Mouse (Mus musculus): ENCODE measurements around the gene Zfhx3. TPM values are rescaled to one million over a fixed set of nuclear protein-coding genes. Genes with fewer than 3 reads are reported as not detected.

Gene Zfhx3
- polyA plus RNA-seq, 2 experiments: 14.4 to 26.1 TPM

DNA sequence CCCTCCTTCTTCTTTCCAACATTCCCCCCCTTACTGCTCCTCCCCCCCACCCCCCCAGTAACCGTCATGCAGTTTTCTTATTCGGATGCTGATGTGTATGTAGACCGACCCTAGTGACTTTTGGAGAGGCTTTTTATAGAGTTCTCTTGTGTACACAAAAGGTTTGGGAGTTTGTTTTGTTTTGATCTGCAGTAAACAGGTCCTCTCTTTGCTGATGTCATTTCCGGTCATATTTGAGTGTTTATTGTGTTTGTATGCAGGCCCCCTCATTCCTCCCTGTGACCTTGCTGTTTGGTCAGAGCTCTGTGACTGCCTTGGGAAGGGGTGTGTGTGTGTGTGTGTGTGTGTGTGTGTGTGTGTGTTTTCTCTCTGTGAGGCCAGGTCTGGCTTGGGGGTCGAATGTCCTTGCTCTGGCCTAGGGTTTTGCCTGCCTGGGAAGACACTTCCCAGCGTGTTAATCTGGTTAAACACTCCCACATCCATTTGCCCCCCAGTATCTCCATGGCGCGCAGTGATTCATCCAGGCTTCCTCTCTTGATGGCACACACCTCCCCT lies 766.5 kb downstream of the Zfhx3 start:
- H3K4me3 ChIP-seq (replicated peaks; ENCODE audit: low read length): 0 out of 2 replicates have a peak overlapping the region, but pooled peaks have one; percentile 2
- peak overlapping the region; percentile 97 for H3K27ac ChIP-seq (replicated peaks; ENCODE audit: low read depth, low read length)
- H3K9ac ChIP-seq (ENCODE audit: low read depth, low read length, severe bottlenecking): peak overlapping the region; percentile 100
- no peaks in the 10 kb centered on the region for H3K9me3 ChIP-seq (ENCODE audit: control insufficient read depth, low read length)
- peaks cover 71% of the 10 kb centered on the region for H3K4me1 ChIP-seq (ENCODE audit: control insufficient read depth, insufficient read depth, low read length)
- H3K4me2 ChIP-seq (replicated peaks; ENCODE audit: low read depth, low read length, severe bottlenecking): peak overlapping the region; percentile 62
- no peak for DNase-seq (ENCODE audit: low spot score)
- TF ChIP-seq POLR2A (IDR thresholded peaks at IDR 0.05; ENCODE audit: borderline replicate concordance, extremely low read depth, insufficient read depth, insufficient read length): no peak
- no peak for ATAC-seq (ENCODE audit: low FRiP score, low read depth)
- WGBS: 30% methylated on average over 8 of the region's 8 CpGs
- H3K27me3 ChIP-seq (ENCODE audit: control insufficient read depth, insufficient read depth, low read length): no peaks in the 10 kb centered on the region
- H3K36me3 ChIP-seq (ENCODE audit: control insufficient read depth, insufficient read depth, low read length): no peaks in the 10 kb centered on the region

- Histone ChIP-seq H3K4me2 (replicated peaks; ENCODE audit: low read depth, low read length, severe bottlenecking) (peak overlapping the region; percentile 62), H3K36me3 (ENCODE audit: control insufficient read depth, insufficient read depth, low read length) (no peaks in the 10 kb centered on the region), H3K4me1 (ENCODE audit: control insufficient read depth, insufficient read depth, low read length) (peaks cover 71% of the 10 kb centered on the region), H3K27ac (replicated peaks; ENCODE audit: low read depth, low read length) (peak overlapping the region; percentile 97; the same call in 1 of the 2 replicates), H3K9ac (ENCODE audit: low read depth, low read length, severe bottlenecking) (peak overlapping the region; percentile 36), H3K9me3 (ENCODE audit: control insufficient read depth, low read length) (no peaks in the 10 kb centered on the region), H3K4me3 (replicated peaks; ENCODE audit: low read length) (0 out of 2 replicates have a peak overlapping the region, but pooled peaks have one; percentile 2), H3K27me3 (ENCODE audit: control insufficient read depth, insufficient read depth, low read length) (no peaks in the 10 kb centered on the region)
- no peak for TF ChIP-seq POLR2A (IDR thresholded peaks at IDR 0.05; ENCODE audit: borderline replicate concordance, extremely low read depth, insufficient read depth, insufficient read length)
- 46% methylated on average over 2 of the region's 2 CpGs for WGBS
- ATAC-seq (ENCODE audit: low FRiP score, low read depth) (no peak), DNase-seq (ENCODE audit: low spot score) (no peak)
Observed at GRCm38 (mm10) chr8:108709441-108709840, 767.0 kb downstream of the Zfhx3 start.

DNA sequence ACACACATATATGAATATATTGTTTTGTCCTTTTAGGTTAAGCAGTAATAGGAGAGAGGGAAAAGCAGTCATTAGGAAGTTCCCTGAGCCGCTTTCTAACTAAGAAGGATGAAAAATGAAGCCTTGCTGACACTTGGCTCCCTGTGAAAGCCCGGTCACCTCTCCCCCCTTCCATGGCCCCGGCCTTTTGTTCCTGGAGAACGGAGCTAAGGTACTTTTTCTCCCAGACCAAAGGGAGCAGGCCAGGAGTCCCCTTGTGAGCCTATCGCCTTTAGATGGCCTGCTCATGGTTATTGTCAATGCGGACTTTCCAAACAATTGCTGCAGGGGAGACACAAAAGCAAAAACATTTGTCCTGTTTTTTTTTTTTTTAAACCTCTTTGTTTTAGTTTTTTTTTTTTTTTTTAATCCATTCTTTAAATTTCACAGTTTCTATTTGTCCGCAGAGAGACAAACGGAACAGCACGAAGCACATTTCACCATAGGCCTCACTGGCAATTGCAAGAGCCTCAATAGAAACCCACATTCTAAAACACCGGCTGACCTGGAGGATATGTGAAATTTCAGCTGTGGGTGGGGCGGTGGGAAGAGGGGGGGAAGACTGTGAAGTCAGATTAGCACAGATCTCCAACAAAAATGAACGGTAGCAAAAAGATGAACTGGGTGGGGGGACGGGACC lies 767.6 kb downstream of the Zfhx3 start:
- no peaks in the 10 kb centered on the region for H3K36me3 ChIP-seq (ENCODE audit: control insufficient read depth, insufficient read depth, low read length)
- no peaks in the 10 kb centered on the region for H3K9me3 ChIP-seq (ENCODE audit: control insufficient read depth, low read length)
- DNase-seq (ENCODE audit: low spot score) (no peak), ATAC-seq (ENCODE audit: low FRiP score, low read depth) (no peak)
- 0 out of 2 replicates have a peak overlapping the region, but pooled peaks have one; percentile 5 for H3K4me3 ChIP-seq (replicated peaks; ENCODE audit: low read length)
- WGBS: 39% methylated on average over 13 of the region's 13 CpGs
- H3K27ac ChIP-seq (replicated peaks; ENCODE audit: low read depth, low read length): peak overlapping the region; percentile 97
- H3K4me1 ChIP-seq (ENCODE audit: control insufficient read depth, insufficient read depth, low read length): peaks cover 71% of the 10 kb centered on the region
- H3K9ac ChIP-seq (ENCODE audit: low read depth, low read length, severe bottlenecking): peak overlapping the region; percentile 28; the same call in 1 of the 2 replicates
- no peaks in the 10 kb centered on the region for H3K27me3 ChIP-seq (ENCODE audit: control insufficient read depth, insufficient read depth, low read length)
- H3K4me2 ChIP-seq (replicated peaks; ENCODE audit: low read depth, low read length, severe bottlenecking): peak overlapping the region; percentile 92
- TF ChIP-seq POLR2A (IDR thresholded peaks at IDR 0.05; ENCODE audit: borderline replicate concordance, extremely low read depth, insufficient read depth, insufficient read length): no peak

- ATAC-seq (ENCODE audit: low FRiP score, low read depth) (no peak), DNase-seq (ENCODE audit: low spot score) (no peak)
- Histone ChIP-seq H3K27me3 (ENCODE audit: control insufficient read depth, insufficient read depth, low read length) (no peaks in the 10 kb centered on the region), H3K9ac (ENCODE audit: low read depth, low read length, severe bottlenecking) (peak overlapping the region; percentile 94), H3K4me1 (ENCODE audit: control insufficient read depth, insufficient read depth, low read length) (peaks cover 74% of the 10 kb centered on the region), H3K36me3 (ENCODE audit: control insufficient read depth, insufficient read depth, low read length) (no peaks in the 10 kb centered on the region), H3K4me3 (replicated peaks; ENCODE audit: low read length) (peak overlapping the region; percentile 5; the same call in 1 of the 2 replicates), H3K9me3 (ENCODE audit: control insufficient read depth, low read length) (no peaks in the 10 kb centered on the region), H3K27ac (replicated peaks; ENCODE audit: low read depth, low read length) (peak overlapping the region; percentile 97), H3K4me2 (replicated peaks; ENCODE audit: low read depth, low read length, severe bottlenecking) (peak overlapping the region; percentile 92)
- WGBS: 16% methylated on average over 8 of the region's 8 CpGs
- no peak for TF ChIP-seq POLR2A (IDR thresholded peaks at IDR 0.05; ENCODE audit: borderline replicate concordance, extremely low read depth, insufficient read depth, insufficient read length)
Observed at GRCm38 (mm10) chr8:108710607-108711489, 768.4 kb downstream of the Zfhx3 start.

DNA sequence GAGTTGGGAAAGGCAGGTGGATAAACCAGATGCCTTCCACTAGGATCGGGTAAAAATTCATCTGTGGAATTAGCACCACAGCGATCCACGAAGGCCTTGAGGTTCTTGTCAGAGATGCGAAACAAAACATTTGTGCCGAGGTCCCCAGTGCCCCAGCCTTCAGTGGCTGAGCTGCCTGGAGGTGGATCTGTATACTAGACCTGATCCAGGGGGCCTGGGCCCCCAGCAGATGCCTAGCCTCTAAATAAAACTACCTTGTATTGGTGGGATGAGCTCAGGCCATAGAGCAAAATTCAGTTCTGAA lies 769.0 kb downstream of the Zfhx3 start:
- peak overlapping the region; percentile 92 for H3K4me2 ChIP-seq (replicated peaks; ENCODE audit: low read depth, low read length, severe bottlenecking)
- peak overlapping the region; percentile 97 for H3K27ac ChIP-seq (replicated peaks; ENCODE audit: low read depth, low read length)
- peaks cover 77% of the 10 kb centered on the region for H3K4me1 ChIP-seq (ENCODE audit: control insufficient read depth, insufficient read depth, low read length)
- no peak for DNase-seq (ENCODE audit: low spot score)
- no peak for TF ChIP-seq POLR2A (IDR thresholded peaks at IDR 0.05; ENCODE audit: borderline replicate concordance, extremely low read depth, insufficient read depth, insufficient read length)
- 28% methylated on average over 5 of the region's 5 CpGs for WGBS
- H3K27me3 ChIP-seq (ENCODE audit: control insufficient read depth, insufficient read depth, low read length): no peaks in the 10 kb centered on the region
- no peak for ATAC-seq (ENCODE audit: low FRiP score, low read depth)
- H3K4me3 ChIP-seq (replicated peaks; ENCODE audit: low read length): peak overlapping the region; percentile 4
- H3K36me3 ChIP-seq (ENCODE audit: control insufficient read depth, insufficient read depth, low read length): no peaks in the 10 kb centered on the region
- peak overlapping the region; percentile 94 for H3K9ac ChIP-seq (ENCODE audit: low read depth, low read length, severe bottlenecking)
- no peaks in the 10 kb centered on the region for H3K9me3 ChIP-seq (ENCODE audit: control insufficient read depth, low read length)
